Mouse (Mus musculus) erythroblast, embryonic 14.5 days (primary cell): ENCODE results near the gene Ctnnd2.

Experiments
- GATA1 ChIP-seq: IDR thresholded peaks from 2 replicates; pipeline ENCODE4 v1.6.1; 2012; ENCODE audit warnings: low read length, inconsistent platforms, mixed read lengths
- TAL1 ChIP-seq: IDR thresholded peaks from 3 replicates; pipeline ENCODE4 v1.6.1; 2012; ENCODE audit warnings: low read length, inconsistent platforms, mixed read lengths

GRCm38 (mm10) chr15:30130705-30131104 is 41.7 kb upstream of the Ctnnd2 start:
- TF ChIP-seq GATA1, result no peak
- TF ChIP-seq TAL1, result no peak
